11 mouse cellular contexts compared by ENCODE assay signal in genomic region chr3:88539397-88539796, GRCm38 (mm10). TPM values are rescaled to one million over a fixed set of nuclear protein-coding genes. Genes with fewer than 3 reads are reported as not detected.
DNase-seq lines count a peak whose midpoint lies in the region; ATAC-seq and TF ChIP-seq lines count a peak whose summit lies in the region.
"Had no signal": no experiment of that assay in that cellular context is flagged by ENCODE, and none has a peak within 500 bp of the region (broad histone marks: within the 10 kb centered on the region; RNA-seq: fewer than 3 reads in every experiment).

No protein-coding gene starts in this region.

- H3K4me2 ChIP-seq in lung, postnatal 0 days (replicated peaks; ENCODE audit: low read depth, low read length): no peak overlapping the region
- no peak overlapping the region for H3K4me2 ChIP-seq in forebrain, embryonic 15.5 days (replicated peaks)
- H3K4me2 ChIP-seq: liver, embryonic 13.5 days had no signal

- H3K4me1 ChIP-seq in lung, postnatal 0 days (ENCODE audit: insufficient read depth, low read depth, low read length): peaks cover 12% of the 10 kb centered on the region; the same call in 1 of the 2 replicates
- H3K4me1 ChIP-seq in forebrain, embryonic 15.5 days: peaks cover 79% of the 10 kb centered on the region
- H3K4me1 ChIP-seq in midbrain, embryonic 10.5 days: peaks cover 86% of the 10 kb centered on the region

- peak; percentile 4 for DNase-seq in lung, postnatal 0 days (ENCODE audit: low spot score)
- DNase-seq in lung, postnatal 4 days: no peak
- DNase-seq in midbrain, embryonic 10.5 days (ENCODE audit: low spot score): peak; percentile 80
- no peak for DNase-seq in left cerebral cortex, postnatal 10 days (ENCODE audit: extremely low spot score in 1 of 2, low spot score in 2 of 2)
- DNase-seq in gastrocnemius, postnatal 14 days: no peak
- DNase-seq in cerebellum, adult 8-10 months: no peak
- no peak for DNase-seq in layer of hippocampus, postnatal 36 days
- DNase-seq: layer of hippocampus, adult 9-11 months; liver, embryonic 13.5 days had no signal

- no peak overlapping the region for H3K9ac ChIP-seq in lung, postnatal 0 days (replicated peaks; ENCODE audit: low read depth)
- peak overlapping the region; percentile 34; the same call in 1 of the 2 replicates for H3K9ac ChIP-seq in forebrain, embryonic 15.5 days (replicated peaks)
- H3K9ac ChIP-seq: liver, embryonic 13.5 days had no signal

- no peak for ATAC-seq in lung, postnatal 0 days
- no peak for ATAC-seq in forebrain, embryonic 15.5 days (replicated peaks)

- 33% methylated on average over 3 of the region's 3 CpGs for WGBS in lung, postnatal 0 days
- WGBS in forebrain, embryonic 15.5 days: 0% methylated on average over 3 of the region's 3 CpGs
- WGBS in midbrain, embryonic 10.5 days: 2% methylated on average over 3 of the region's 3 CpGs

- H3K27ac ChIP-seq in lung, postnatal 0 days (ENCODE audit: low read length): no peak overlapping the region
- H3K27ac ChIP-seq in forebrain, embryonic 15.5 days (replicated peaks): peak overlapping the region; percentile 61
- peak overlapping the region; percentile 100 for H3K27ac ChIP-seq in midbrain, embryonic 10.5 days (replicated peaks)
- H3K27ac ChIP-seq: liver, embryonic 13.5 days had no signal

- TF ChIP-seq CTCF in lung, postnatal 0 days (IDR thresholded peaks at IDR 0.05): no peak

- H3K4me3 ChIP-seq in lung, postnatal 0 days (ENCODE audit: low read depth, low read length): no peak overlapping the region
- H3K4me3 ChIP-seq in forebrain, embryonic 15.5 days: no peak overlapping the region
- H3K4me3 ChIP-seq in midbrain, embryonic 10.5 days: peak overlapping the region; percentile 87
- H3K4me3 ChIP-seq: liver, embryonic 13.5 days; megakaryocyte, embryonic 14.5 days had no signal

- H3K36me3 ChIP-seq in lung, postnatal 0 days (ENCODE audit: insufficient read depth, low read length): no peaks in the 10 kb centered on the region
- peaks cover 40% of the 10 kb centered on the region for H3K36me3 ChIP-seq in forebrain, embryonic 15.5 days
- peaks cover 66% of the 10 kb centered on the region for H3K36me3 ChIP-seq in midbrain, embryonic 10.5 days
- H3K36me3 ChIP-seq: liver, embryonic 13.5 days had no signal

- no peak for TF ChIP-seq EP300 in lung, postnatal 0 days (IDR thresholded peaks at IDR 0.05)

- H3K27me3 ChIP-seq in lung, postnatal 0 days (replicated peaks; ENCODE audit: insufficient read depth, low read length): no peaks in the 10 kb centered on the region
- H3K27me3 ChIP-seq in forebrain, embryonic 15.5 days: no peaks in the 10 kb centered on the region
- H3K27me3 ChIP-seq in midbrain, embryonic 10.5 days (ENCODE audit: low read depth, poor library complexity, severe bottlenecking): no peaks in the 10 kb centered on the region
- H3K27me3 ChIP-seq: liver, embryonic 13.5 days had no signal

- no peaks in the 10 kb centered on the region for H3K9me3 ChIP-seq in lung, postnatal 0 days (ENCODE audit: low read length)
- H3K9me3 ChIP-seq in forebrain, embryonic 15.5 days: no peaks in the 10 kb centered on the region
- no peaks in the 10 kb centered on the region for H3K9me3 ChIP-seq in midbrain, embryonic 10.5 days (replicated peaks)
- H3K9me3 ChIP-seq: liver, embryonic 13.5 days; megakaryocyte, embryonic 14.5 days had no signal

- intact Hi-C loops in left cerebral cortex, postnatal 10 days (cut with DNase I): no loop called here
- intact Hi-C loops in gastrocnemius, postnatal 14 days (cut with DNase I; ENCODE audit: low total_unique reads): no loop called here

RNA-seq across cellular contexts. Expression of gene Mex3a, which starts 7.2 kb away (rescaled TPM):
- 2.6 and 3.4 TPM in 2 replicates for polyA plus RNA-seq in lung, postnatal 0 days (2015; fragmentation: Nextera tagmentation; extraction: Ambion mirVana)
- polyA plus RNA-seq in forebrain, embryonic 15.5 days (2015; fragmentation: Nextera tagmentation; extraction: Ambion mirVana): 50.6 and 55.6 TPM in 2 replicates
- polyA plus RNA-seq in midbrain, embryonic 10.5 days (2016; fragmentation: Nextera tagmentation; extraction: Ambion mirVana): 27.7 and 33.8 TPM in 2 replicates
- 10 to 100 TPM in 1 of 2 experiments, 1 to 10 TPM in 1; 6.9 to 10.7 TPM for total RNA-seq in left cerebral cortex, postnatal 10 days (2021)
- 1 to 10 TPM in 1 of 2 experiments, under 1 TPM in 1; 0.64 to 1.6 TPM for total RNA-seq in gastrocnemius, postnatal 14 days (2021)
- 1 to 10 TPM; 4.0 to 4.4 TPM for total RNA-seq in layer of hippocampus, postnatal 36 days (2021)

RNA-seq across cellular contexts. Expression of gene Rab25, which starts 8.7 kb away (rescaled TPM):
- 61.4 and 61.8 TPM in 2 replicates for polyA plus RNA-seq in lung, postnatal 0 days (2015; fragmentation: Nextera tagmentation; extraction: Ambion mirVana)
- polyA plus RNA-seq in forebrain, embryonic 15.5 days (2015; fragmentation: Nextera tagmentation; extraction: Ambion mirVana): 0.15 and 0.28 TPM in 2 replicates
- polyA plus RNA-seq in midbrain, embryonic 10.5 days (2016; fragmentation: Nextera tagmentation; extraction: Ambion mirVana): 0.49 and 0.79 TPM in 2 replicates
- not detected for total RNA-seq in left cerebral cortex, postnatal 10 days (2021)
- not detected for total RNA-seq in gastrocnemius, postnatal 14 days (2021)
- total RNA-seq in layer of hippocampus, postnatal 36 days (2021): under 1 TPM in 1 of 2 experiments, not detected in 1; 0.63 TPM

RNA-seq across cellular contexts. Expression of gene Lamtor2, which starts 13.5 kb away (rescaled TPM):
- 138 and 143 TPM in 2 replicates for polyA plus RNA-seq in lung, postnatal 0 days (2015; fragmentation: Nextera tagmentation; extraction: Ambion mirVana)
- 169 and 187 TPM in 2 replicates for polyA plus RNA-seq in forebrain, embryonic 15.5 days (2015; fragmentation: Nextera tagmentation; extraction: Ambion mirVana)
- 175 and 192 TPM in 2 replicates for polyA plus RNA-seq in midbrain, embryonic 10.5 days (2016; fragmentation: Nextera tagmentation; extraction: Ambion mirVana)
- total RNA-seq in left cerebral cortex, postnatal 10 days (2021): 100 to 1,000 TPM; 109 to 110 TPM
- total RNA-seq in gastrocnemius, postnatal 14 days (2021): 10 to 100 TPM; 78.3 to 80.4 TPM
- total RNA-seq in layer of hippocampus, postnatal 36 days (2021): 100 to 1,000 TPM in 1 of 2 experiments, 10 to 100 TPM in 1; 91.0 to 111 TPM

RNA-seq across cellular contexts. Expression of gene Ubqln4, which starts 14.2 kb away (rescaled TPM):
- 18.4 and 22.6 TPM in 2 replicates for polyA plus RNA-seq in lung, postnatal 0 days (2015; fragmentation: Nextera tagmentation; extraction: Ambion mirVana)
- polyA plus RNA-seq in forebrain, embryonic 15.5 days (2015; fragmentation: Nextera tagmentation; extraction: Ambion mirVana): 45.8 and 47.6 TPM in 2 replicates
- polyA plus RNA-seq in midbrain, embryonic 10.5 days (2016; fragmentation: Nextera tagmentation; extraction: Ambion mirVana): 71.1 and 74.1 TPM in 2 replicates
- 10 to 100 TPM; 78.8 to 82.6 TPM for total RNA-seq in left cerebral cortex, postnatal 10 days (2021)
- total RNA-seq in gastrocnemius, postnatal 14 days (2021): 10 to 100 TPM; 42.0 to 45.5 TPM
- total RNA-seq in layer of hippocampus, postnatal 36 days (2021): 100 to 1,000 TPM; 109 to 111 TPM

RNA-seq across cellular contexts. Expression of gene Lmna, which starts 29.6 kb away (rescaled TPM):
- 185 and 216 TPM in 2 replicates for polyA plus RNA-seq in lung, postnatal 0 days (2015; fragmentation: Nextera tagmentation; extraction: Ambion mirVana)
- 23.4 and 27.5 TPM in 2 replicates for polyA plus RNA-seq in forebrain, embryonic 15.5 days (2015; fragmentation: Nextera tagmentation; extraction: Ambion mirVana)
- 13.5 and 18.3 TPM in 2 replicates for polyA plus RNA-seq in midbrain, embryonic 10.5 days (2016; fragmentation: Nextera tagmentation; extraction: Ambion mirVana)
- 10 to 100 TPM; 47.2 to 48.6 TPM for total RNA-seq in left cerebral cortex, postnatal 10 days (2021)
- 100 to 1,000 TPM; 125 to 161 TPM for total RNA-seq in gastrocnemius, postnatal 14 days (2021)
- 10 to 100 TPM; 32.6 to 34.3 TPM for total RNA-seq in layer of hippocampus, postnatal 36 days (2021)

Comparison
In these comparisons a context has a peak if more than half of its experiments do, and no peak if none do; other contexts are left out.
1. DNase-seq: peak in lung, postnatal 0 days (single experiment) and midbrain, embryonic 10.5 days (single experiment); none in lung, postnatal 4 days (0 of 2), left cerebral cortex, postnatal 10 days (0 of 2), gastrocnemius, postnatal 14 days (single experiment), cerebellum, adult 8-10 months (single experiment) and layer of hippocampus, postnatal 36 days (0 of 2).